Mouse (Mus musculus): ENCODE results near the gene Cdnf.

- TF ChIP-seq POLR2A (IDR thresholded peaks at IDR 0.05; ENCODE audit: low read depth, low read length) (no peak), CTCF (IDR thresholded peaks at IDR 0.05; ENCODE audit: extremely low read depth, insufficient read length, insufficient replicate concordance, low read depth, low read length) (no peak)
These were observed 57.8 kb downstream of the Cdnf start for GRCm38 (mm10) chr2:3570606-3571005.

All from small intestine, adult 2 months (tissue).